Mouse (Mus musculus) hindlimb bud, embryonic 11.5 days (tissue): ENCODE data around the gene Ovol3.
A peak's percentile ranks its signal among the peaks of the same experiment; 100 is the strongest.
"Not testable (repeated sequence)": the region's sequence is repeated elsewhere in the genome, so short reads cannot be mapped to it uniquely, and the experiment has no call there.

ENCODE experiments used
- DNase-seq: peaks from one replicate; pipeline ENCODE4 v3.0.0-alpha.2; 2012; ENCODE audit warnings: low read depth, low spot score; ENCODE audit errors: extremely low spot score

The Ovol3 gene

GRCm38 (mm10) chr7:30231328-30231668 lies 4.2 kb downstream of the Ovol3 start:
- no peak for DNase-seq

GRCm38 (mm10) chr7:30224206-30224605 lies 11.3 kb downstream of the Ovol3 start:
- DNase-seq: no peak

- no peak for DNase-seq
These were observed 13.3 kb downstream of the Ovol3 start for GRCm38 (mm10) chr7:30222205-30222604.

GRCm38 (mm10) chr7:30221433-30221832 lies 14.1 kb downstream of the Ovol3 start:
- no peak for DNase-seq

- DNase-seq: no peak
These were observed 15.5 kb downstream of the Ovol3 start for GRCm38 (mm10) chr7:30220008-30220356.

- peak; percentile 47 for DNase-seq
These were observed 16.1 kb downstream of the Ovol3 start for GRCm38 (mm10) chr7:30219293-30220007.

GRCm38 (mm10) chr7:30217277-30217676 lies 18.2 kb downstream of the Ovol3 start:
- DNase-seq: no peak

- DNase-seq: no peak
These were observed 18.8 kb downstream of the Ovol3 start for GRCm38 (mm10) chr7:30216723-30217151.

GRCm38 (mm10) chr7:30215875-30216274 lies 19.6 kb downstream of the Ovol3 start:
- DNase-seq: no peak

GRCm38 (mm10) chr7:30213881-30214280 lies 21.6 kb downstream of the Ovol3 start:
- no peak for DNase-seq

GRCm38 (mm10) chr7:30211025-30211424 lies 24.5 kb downstream of the Ovol3 start:
- no peak for DNase-seq

- DNase-seq: not testable (repeated sequence)
These were observed 29.2 kb downstream of the Ovol3 start for GRCm38 (mm10) chr7:30206364-30206763.

GRCm38 (mm10) chr7:30205383-30205782 lies 30.1 kb downstream of the Ovol3 start:
- DNase-seq: no peak

- DNase-seq: no peak
These were observed 31.1 kb downstream of the Ovol3 start for GRCm38 (mm10) chr7:30204380-30204779.

- DNase-seq: no peak
These were observed 32.4 kb downstream of the Ovol3 start for GRCm38 (mm10) chr7:30202895-30203690.

- not testable (repeated sequence) for DNase-seq
These were observed 34.9 kb downstream of the Ovol3 start for GRCm38 (mm10) chr7:30200661-30201060.

- no peak for DNase-seq
These were observed 35.3 kb downstream of the Ovol3 start for GRCm38 (mm10) chr7:30200200-30200599.

- no peak for DNase-seq
These were observed 35.9 kb downstream of the Ovol3 start for GRCm38 (mm10) chr7:30199498-30200139.

- peak; percentile 73 for DNase-seq
These were observed 37.0 kb downstream of the Ovol3 start, which contains the start of gene Capns1 for GRCm38 (mm10) chr7:30198481-30198971. TSS of gene Capns1 (minus strand) at chr7:30198811.

- DNase-seq: no peak
These were observed 37.9 kb downstream of the Ovol3 start for GRCm38 (mm10) chr7:30197592-30198129.

- no peak for DNase-seq
These were observed 39.4 kb downstream of the Ovol3 start for GRCm38 (mm10) chr7:30196171-30196570.
